Mouse (Mus musculus) retina, adult 2 months (tissue): ENCODE measurements around the gene Olfr715.
"Not testable (repeated sequence)": the region's sequence is repeated elsewhere in the genome, so short reads cannot be mapped to it uniquely, and the experiment has no call there.

Experiments
- DNase-seq: peaks from one replicate; pipeline ENCODE4 v3.0.0-alpha.2; 2012; ENCODE audit warnings: low read depth, low spot score

The Olfr715 gene

DNA sequence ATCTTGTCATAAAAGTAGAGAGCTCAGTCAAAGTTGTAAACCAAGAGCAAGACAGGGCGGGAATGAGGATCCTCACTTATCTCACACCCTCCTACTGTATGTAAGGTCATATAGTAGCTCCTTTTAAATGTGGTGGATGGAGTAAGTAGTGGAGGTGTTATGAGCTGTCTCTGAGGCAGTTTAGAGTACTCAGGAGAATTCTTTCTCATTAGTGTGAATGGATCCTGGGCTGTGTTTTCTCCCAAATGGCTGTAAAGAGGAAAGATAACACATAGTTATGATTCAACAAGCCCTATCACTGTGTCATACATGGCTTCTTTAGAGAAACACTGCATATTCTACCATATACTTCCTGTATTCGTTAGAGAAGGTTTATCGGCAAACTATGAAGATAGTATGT is at the start of gene Olfr715:
Olfr715 (minus strand) TSS at position 101 of the 400 bp plus-strand sequence.
- DNase-seq: not testable (repeated sequence)

DNA sequence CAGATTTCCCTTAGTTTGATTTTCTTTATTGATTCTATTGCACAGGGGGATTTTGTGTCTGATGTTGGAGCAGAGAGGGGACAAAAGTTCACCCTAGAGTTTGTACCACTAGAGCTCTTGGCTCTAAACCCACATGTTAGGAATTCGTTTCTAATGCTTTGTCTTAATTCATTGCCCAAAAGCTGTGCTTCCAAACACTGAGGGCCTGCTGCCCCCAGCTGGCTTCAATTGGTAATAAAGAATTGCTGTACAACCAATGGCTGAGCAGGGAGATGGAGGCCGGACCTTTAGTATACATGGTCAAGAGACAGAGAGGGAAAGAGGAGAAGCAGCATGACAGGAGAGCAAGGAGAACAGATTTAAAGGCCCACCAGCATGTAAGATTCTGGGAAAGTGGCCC is 49.5 kb upstream of the Olfr715 start:
- DNase-seq: no peak

DNA sequence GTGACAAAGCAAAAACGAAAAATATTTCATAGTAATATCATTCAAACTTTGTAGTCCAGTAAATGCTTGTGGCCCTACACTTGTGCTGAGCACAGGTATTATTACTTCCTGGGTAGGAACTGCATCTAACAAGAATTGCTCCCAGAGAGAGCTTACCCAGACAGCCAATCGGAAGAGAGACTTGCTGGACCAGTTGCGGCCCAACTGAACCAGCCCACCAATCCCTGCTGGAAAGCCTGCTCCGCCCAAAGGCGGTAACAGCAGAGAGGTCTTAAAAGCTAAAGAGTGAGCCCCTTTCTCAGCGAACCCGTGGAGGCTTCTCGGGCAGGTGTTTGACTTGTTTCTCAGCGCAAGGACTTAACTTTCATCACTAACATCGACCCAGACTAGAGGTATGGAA is 35.8 kb upstream of the Olfr715 start, which contains the start of gene Nlrp14:
Nlrp14 (plus strand) TSS at position 301 of the 400 bp plus-strand sequence.
- DNase-seq: no peak

DNA sequence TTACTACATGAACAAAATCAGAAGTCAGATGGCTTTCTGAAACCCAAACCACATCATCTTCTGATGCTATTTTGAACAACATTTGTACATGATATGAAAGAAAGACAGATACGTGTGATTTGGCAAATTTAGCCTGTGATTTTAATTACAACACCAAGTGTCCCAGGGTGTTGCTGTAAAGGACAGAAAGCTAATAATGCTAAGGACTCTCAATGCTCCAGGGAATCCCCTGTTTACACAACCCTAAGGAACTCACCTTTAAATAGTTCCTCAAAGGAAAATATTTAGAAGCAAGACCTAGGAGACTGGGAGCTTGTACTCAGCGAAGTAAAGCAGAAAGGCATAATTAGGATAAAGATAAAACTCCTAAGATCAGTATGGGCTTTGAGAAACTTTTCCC is 7.1 kb upstream of the Olfr715 start, which contains the start of gene Olfr716:
Olfr716 (plus strand) TSS at position 301 of the 400 bp plus-strand sequence.
- DNase-seq: not testable (repeated sequence)

DNA sequence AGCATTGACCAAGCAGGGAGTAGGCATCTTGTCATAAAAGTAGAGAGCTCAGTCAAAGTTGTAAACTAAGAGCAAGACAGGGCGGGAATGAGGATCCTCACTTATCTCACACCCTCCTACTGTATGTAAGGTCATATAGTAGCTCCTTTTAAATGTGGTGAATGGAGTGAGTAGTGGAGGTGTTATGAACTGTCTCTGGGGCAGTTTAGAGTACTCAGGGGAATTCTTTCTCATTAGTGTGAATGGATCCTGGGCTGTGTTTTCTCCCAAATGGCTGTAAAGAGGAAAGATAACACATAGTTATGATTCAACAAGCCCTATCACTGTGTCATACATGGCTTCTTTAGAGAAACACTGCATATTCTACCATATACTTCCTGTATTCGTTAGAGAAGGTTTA is 20.6 kb downstream of the Olfr715 start, which contains the start of gene Olfr715b:
Olfr715b (minus strand) TSS at position 101 of the 400 bp plus-strand sequence.
- not testable (repeated sequence) for DNase-seq

DNA sequence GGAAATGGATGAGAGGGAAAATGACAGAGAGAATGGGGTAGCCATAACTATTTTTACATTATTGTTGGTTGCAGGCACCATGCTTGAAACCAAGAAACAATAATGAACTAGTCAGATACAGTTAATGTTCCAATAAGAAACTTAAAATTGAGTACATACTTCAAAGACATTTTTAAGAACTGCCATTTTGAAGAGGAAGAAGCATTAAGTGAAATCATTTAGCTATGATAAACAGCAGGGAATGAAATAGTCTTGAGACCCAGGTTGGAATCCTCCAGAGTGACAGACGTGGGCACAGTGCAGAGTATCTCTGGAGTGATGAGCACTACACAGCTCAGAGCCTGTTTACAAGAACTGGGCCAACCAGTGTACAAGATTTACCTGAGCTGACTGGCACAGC is 38.0 kb downstream of the Olfr715 start, which contains the start of gene Olfr17:
Olfr17 (plus strand) TSS at position 301 of the 400 bp plus-strand sequence.
- DNase-seq: no peak
